Mouse (Mus musculus): ENCODE data around the gene Dffb. TPM values are rescaled to one million over a fixed set of nuclear protein-coding genes. Genes with fewer than 3 reads are reported as not detected.

Gene Dffb
- total RNA-seq, 2 experiments from 2014 or later, result 15.1 to 17.9 TPM

DNA sequence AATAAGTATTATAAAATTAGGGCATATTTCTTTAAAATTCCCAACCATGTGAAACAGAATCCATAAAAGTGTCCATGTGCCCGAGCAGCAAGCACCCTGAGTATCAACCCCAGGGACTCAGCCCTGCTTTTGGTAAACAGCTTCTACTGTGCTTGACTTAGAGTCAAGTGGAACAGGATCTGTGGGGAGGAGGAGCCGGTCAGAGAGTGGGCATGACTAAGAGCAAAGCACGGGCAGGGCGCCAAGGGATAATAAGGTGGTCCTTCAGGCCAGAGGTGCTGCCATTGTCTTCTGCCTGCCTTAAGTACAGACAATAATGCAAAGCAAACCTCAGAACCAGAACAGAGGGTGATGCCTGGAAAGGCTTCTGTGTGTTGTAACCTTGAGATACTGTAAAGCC is 32.8 kb upstream of the Dffb start:
- H3K27ac ChIP-seq, result 0 out of 2 replicates have a peak overlapping the region, but pooled peaks have one; percentile 32
- no peak for TF ChIP-seq CTCF (IDR thresholded peaks at IDR 0.05)
- intact Hi-C loops (cut with DNase I), result no loop called here
- no peak for DNase-seq (ENCODE audit: extremely low spot score in 1 of 2, low spot score in 2 of 2)
- no peak overlapping the region for H3K4me3 ChIP-seq

DNA sequence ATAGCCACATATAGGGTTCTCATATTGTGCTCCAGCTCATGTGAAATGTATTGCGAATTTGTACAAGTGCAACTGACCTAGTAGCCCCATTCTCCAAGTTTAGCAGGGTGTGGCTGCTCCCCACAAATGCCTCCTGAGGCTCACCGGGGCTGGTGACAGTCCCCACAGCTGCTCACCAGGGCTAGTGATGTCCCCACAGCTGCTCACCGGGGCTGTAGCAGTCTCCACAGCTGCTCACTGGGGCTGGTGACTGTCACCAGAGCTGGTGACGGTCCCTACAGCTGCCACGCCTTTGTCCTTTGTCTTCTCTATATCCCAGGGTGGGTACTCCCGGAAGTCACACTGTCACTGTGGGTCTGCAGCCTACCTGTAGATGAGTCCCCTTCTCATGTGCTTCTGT is 31.3 kb upstream of the Dffb start:
- no peak for TF ChIP-seq CTCF (IDR thresholded peaks at IDR 0.05)
- no peak for DNase-seq (ENCODE audit: extremely low spot score in 1 of 2, low spot score in 2 of 2)
- no peak overlapping the region for H3K27ac ChIP-seq
- intact Hi-C loops (cut with DNase I), result no loop called here
- H3K4me3 ChIP-seq, result no peak overlapping the region

DNA sequence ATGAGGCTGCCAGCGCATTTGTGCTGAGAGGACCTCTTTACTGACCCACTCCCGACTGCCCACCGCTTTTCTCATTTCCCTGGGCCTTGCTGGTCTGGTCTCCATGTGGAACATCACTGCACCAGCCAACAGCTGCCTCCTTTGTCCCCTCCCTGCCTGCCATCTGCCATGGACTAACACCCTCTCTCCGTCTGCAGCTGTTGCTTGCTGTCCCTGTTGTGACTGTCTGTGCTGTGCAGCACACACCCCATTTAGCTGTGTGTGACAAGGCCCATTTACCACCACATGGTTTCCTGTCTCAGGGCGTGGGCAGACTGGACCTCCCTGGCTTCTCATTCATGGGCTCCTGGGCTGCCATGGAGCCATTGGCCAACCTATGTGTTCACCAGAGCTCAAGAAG is 30.6 kb upstream of the Dffb start:
- no peak for DNase-seq (ENCODE audit: extremely low spot score in 1 of 2, low spot score in 2 of 2)
- intact Hi-C loops (cut with DNase I), result no loop called here
- Histone ChIP-seq H3K27ac (no peak overlapping the region), H3K4me3 (no peak overlapping the region)
- no peak for TF ChIP-seq CTCF (IDR thresholded peaks at IDR 0.05)

DNA sequence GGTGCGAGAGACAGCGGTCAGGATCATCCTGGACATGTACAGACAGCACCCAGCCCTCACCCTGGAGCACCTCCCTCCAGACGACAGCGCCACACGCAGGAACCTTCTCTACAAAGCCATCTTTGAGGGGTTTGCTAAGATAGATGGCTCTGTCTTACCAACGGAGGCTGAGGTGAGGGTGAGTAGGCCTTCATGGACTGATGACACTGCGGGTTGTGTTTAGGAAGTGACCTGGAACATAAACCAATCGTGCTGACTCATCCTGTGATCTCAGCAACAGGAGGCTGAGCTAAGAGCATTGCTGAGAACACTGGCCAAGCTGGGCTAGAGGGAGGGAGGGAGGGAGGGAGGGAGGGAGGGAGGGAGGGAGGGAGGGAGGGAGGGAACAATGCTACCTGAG is 18.6 kb upstream of the Dffb start:
- H3K4me3 ChIP-seq, result no peak overlapping the region
- no peak for TF ChIP-seq CTCF (IDR thresholded peaks at IDR 0.05)
- no peak for DNase-seq (ENCODE audit: extremely low spot score in 1 of 2, low spot score in 2 of 2)
- H3K27ac ChIP-seq, result no peak overlapping the region
- intact Hi-C loops (cut with DNase I), result no loop called here

DNA sequence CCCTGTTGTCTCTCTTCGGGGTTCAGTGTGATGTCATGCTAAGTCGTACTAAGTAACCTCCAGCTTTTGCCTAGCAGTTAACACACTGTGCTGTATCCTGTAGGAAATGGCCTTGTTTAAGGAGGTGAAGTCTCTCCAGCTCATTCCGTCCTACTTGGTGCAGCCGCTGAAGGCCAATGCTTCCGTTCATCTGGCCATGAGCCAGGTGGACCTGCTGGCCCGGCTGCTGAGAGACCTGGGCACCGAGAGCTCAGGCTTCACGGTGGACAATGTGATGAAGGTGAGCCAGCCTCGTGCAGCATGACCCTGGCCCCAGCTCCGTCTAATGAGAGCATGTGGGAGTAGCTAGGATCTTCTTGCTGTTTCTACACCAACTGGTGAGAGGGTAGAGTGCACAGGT is 17.8 kb upstream of the Dffb start:
- H3K27ac ChIP-seq, result no peak overlapping the region
- intact Hi-C loops (cut with DNase I), result no loop called here
- no peak overlapping the region for H3K4me3 ChIP-seq
- no peak for DNase-seq (ENCODE audit: extremely low spot score in 1 of 2, low spot score in 2 of 2)
- no peak for TF ChIP-seq CTCF (IDR thresholded peaks at IDR 0.05)

DNA sequence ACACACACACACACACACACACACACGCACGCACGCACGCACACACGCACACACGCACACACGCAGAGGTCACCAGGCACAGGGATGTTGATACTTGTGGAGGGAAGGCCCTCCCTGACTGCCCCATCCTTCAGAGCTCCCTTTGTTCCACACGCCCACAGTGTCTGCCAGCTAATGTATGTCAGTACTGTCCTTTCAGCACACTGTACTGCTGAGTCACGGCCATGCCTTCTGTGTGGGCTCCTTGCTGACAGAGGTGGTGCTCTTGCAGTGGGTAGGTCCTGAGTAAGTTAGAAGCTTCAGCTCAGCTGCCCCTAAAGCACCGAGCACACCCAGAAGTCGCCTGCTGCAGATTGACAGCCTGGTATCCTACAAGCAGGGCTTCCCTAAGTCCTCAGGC is 5.5 kb upstream of the Dffb start:
- no peak for TF ChIP-seq CTCF (IDR thresholded peaks at IDR 0.05)
- Histone ChIP-seq H3K27ac (no peak overlapping the region; the same call in 1 of the 2 replicates), H3K4me3 (no peak overlapping the region)
- intact Hi-C loops (cut with DNase I), result no loop called here
- no peak for DNase-seq (ENCODE audit: extremely low spot score in 1 of 2, low spot score in 2 of 2)

DNA sequence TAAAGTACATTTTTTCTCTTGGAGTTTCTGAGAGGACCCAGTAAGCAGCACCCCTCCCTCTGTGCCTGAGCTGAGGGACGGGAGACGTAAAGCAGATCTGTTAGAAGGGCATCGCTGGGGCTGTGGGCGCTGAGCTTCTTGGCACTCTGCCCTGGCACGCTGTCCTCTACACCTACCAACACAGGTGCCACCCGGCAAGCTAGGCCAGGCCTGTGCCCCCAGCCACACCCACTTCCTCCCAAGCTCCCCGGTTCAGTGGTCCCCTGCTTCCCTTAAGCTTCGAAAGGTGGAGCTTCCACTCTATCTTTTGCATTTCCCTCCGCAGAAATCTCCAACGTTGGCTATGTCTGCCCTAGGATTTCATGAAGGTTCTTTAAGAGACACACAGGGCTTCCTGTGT is 4.3 kb upstream of the Dffb start:
- intact Hi-C loops (cut with DNase I), result no loop called here
- no peak for DNase-seq (ENCODE audit: extremely low spot score in 1 of 2, low spot score in 2 of 2)
- H3K27ac ChIP-seq, result no peak overlapping the region
- H3K4me3 ChIP-seq, result no peak overlapping the region
- TF ChIP-seq CTCF (IDR thresholded peaks at IDR 0.05), result no peak

DNA sequence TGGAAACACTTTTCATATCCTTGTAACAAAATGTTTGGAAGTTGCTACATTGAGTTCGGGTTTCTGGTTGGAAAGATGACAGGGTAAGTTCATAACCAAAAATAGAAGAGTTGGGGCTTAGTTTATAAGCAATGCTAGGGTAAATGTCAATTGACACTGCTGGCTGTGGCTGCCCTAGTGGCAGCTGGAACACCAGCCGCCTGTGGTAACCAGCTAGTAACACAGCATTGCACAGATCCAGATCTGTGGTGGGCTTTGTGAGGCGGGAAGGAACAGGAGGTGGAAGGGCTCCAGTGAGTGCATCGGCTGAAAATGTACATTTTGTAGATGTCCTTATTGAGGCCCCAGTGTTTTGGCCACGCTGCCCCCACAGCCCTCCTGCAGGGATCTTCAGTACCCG is 842 bp upstream of the Dffb start:
- DNase-seq (ENCODE audit: extremely low spot score in 1 of 2, low spot score in 2 of 2), result no peak
- H3K27ac ChIP-seq, result no peak overlapping the region; the same call in 1 of the 2 replicates
- no peak; the same call in 1 of the 2 replicates for TF ChIP-seq CTCF (IDR thresholded peaks at IDR 0.05)
- H3K4me3 ChIP-seq, result peak overlapping the region; percentile 77
- intact Hi-C loops (cut with DNase I), result loop anchor here (1.0 kb wide), 1 partner anchor 36 kb away; the partner anchor contains the start of gene Lrrc47

DNA sequence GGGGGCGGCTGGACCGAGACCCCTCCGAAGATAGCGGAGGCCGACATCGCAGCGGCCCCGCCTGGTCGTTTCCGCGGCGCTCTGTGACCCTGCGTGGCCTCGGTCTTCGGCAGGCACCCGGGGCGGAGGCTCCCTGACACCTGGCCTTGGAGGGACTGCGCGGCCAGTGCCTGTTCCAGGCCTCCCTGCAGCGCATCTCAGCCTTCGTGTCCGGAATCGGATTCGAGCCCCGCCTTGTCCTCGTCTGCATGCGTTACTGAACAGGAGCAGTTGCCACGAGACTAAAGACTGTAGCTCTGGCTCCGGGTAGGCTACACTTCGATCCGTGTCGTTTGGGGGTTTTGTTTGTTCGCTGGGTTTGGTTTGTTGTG is 351 bp upstream of the Dffb start:
- H3K27ac ChIP-seq, result peak overlapping the region; percentile 95
- DNase-seq (ENCODE audit: extremely low spot score in 1 of 2, low spot score in 2 of 2), result no peak
- H3K4me3 ChIP-seq, result peak overlapping the region; percentile 77
- intact Hi-C loops (cut with DNase I), result loop anchor here (1.0 kb wide), 1 partner anchor 36 kb away; the partner anchor contains the start of gene Lrrc47
- no peak for TF ChIP-seq CTCF (IDR thresholded peaks at IDR 0.05)

DNA sequence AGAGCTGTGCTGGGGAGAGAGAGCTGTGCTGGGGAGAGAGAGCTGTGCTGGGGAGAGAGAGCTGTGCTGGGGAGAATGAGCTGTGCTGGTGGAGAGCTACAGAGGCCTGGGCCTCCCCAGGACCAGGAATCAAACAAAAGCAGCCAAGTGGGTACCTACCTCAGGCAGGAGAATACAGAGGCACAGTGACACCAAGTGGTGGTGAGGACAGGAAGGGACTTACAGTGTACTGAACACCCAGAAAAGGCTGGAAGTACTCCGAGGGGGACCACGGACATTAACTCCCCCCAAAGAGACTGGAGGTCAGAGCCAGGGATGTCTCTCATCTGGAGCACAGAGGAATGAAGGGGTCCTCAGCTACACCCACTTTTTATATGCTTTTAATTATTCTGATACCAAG is 6.9 kb downstream of the Dffb start:
- TF ChIP-seq CTCF (IDR thresholded peaks at IDR 0.05), result peak; percentile 12
- intact Hi-C loops (cut with DNase I), result no loop called here
- Histone ChIP-seq H3K4me3 (no peak overlapping the region), H3K27ac (no peak overlapping the region)
- DNase-seq (ENCODE audit: extremely low spot score in 1 of 2, low spot score in 2 of 2), result no peak

DNA sequence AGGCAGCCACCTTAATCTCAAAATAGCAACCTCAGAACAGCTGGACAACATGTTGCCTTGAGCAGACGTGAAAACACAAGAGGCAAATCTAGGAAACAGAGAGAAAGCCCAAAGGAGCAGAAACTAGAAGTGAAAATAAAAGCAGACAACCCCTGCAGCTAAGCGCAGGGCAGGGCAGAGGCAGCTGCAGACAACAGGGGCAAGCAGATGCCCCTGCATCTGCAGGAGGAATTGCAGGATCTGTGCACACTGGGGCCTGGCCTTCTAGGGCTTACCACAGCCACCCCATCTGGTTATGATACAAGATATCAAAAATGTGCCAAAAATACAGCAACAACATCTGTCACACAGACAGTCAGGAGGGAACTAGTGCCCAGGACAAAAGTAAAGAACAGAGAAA is 7.4 kb downstream of the Dffb start:
- no peak for DNase-seq (ENCODE audit: extremely low spot score in 1 of 2, low spot score in 2 of 2)
- intact Hi-C loops (cut with DNase I), result no loop called here
- no peak overlapping the region for H3K27ac ChIP-seq
- no peak overlapping the region for H3K4me3 ChIP-seq
- TF ChIP-seq CTCF (IDR thresholded peaks at IDR 0.05), result no peak

DNA sequence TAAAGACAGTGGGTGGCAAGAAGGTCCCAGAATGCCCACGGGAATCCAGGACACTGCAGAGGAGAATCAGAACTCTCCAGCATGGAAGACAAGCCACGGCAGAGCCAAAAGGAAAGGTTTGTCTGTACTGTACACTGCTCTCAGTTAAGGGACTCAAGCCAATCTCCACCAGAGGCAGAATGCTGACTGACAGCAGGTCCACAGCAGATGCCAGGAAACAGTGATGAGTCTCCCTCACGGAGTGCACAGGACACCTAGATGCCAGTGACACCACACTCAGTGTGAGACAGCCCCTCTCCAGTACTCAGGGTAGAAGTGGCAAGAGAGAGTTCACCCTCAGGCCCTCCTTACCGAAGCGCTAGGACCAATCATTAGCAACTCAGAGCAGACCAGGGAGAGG is 8.3 kb downstream of the Dffb start:
- no peak for TF ChIP-seq CTCF (IDR thresholded peaks at IDR 0.05)
- H3K27ac ChIP-seq, result no peak overlapping the region
- intact Hi-C loops (cut with DNase I), result no loop called here

DNA sequence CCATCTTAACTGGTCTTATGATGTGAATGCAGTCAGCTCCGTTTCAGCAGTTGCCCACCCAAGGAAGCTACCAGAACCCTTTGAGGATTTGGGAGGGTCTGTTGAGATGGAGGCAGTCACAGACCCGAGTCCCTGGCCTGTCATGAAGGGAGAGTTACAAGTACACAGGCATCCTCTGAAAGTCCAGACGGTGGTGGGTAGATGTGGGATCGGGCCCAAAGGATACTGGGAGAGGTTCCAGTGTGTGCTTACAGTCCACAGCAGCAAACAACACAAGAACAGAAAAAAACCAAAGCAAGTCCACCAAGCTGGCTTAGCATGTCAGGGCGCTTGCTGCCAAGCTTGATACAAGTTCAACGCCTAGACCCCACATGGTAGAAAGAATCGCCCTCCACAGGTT is 12.3 kb downstream of the Dffb start:
- intact Hi-C loops (cut with DNase I), result no loop called here
- Histone ChIP-seq H3K4me3 (no peak overlapping the region), H3K27ac (peak overlapping the region; percentile 21; the same call in 1 of the 2 replicates)
- TF ChIP-seq CTCF (IDR thresholded peaks at IDR 0.05), result no peak
- DNase-seq (ENCODE audit: extremely low spot score in 1 of 2, low spot score in 2 of 2), result peak in 1 of 2 experiments; percentile 56

More for the DNA sequence above, 8.3 kb downstream of the Dffb start:
- H3K4me3 ChIP-seq, result no peak overlapping the region
- no peak for DNase-seq (ENCODE audit: extremely low spot score in 1 of 2, low spot score in 2 of 2)
